ENCODE assay signal across 8 mouse cellular contexts in genomic region chr3:116252255-116253040, GRCm38 (mm10). TPM values are rescaled to one million over a fixed set of nuclear protein-coding genes. Genes with fewer than 3 reads are reported as not detected.
A peak's percentile ranks its signal among the peaks of the same experiment; 100 is the strongest.
DNase-seq lines count a peak whose midpoint lies in the region; ATAC-seq lines count a peak whose summit lies in the region.

No protein-coding gene starts in this region.

- H3K9ac ChIP-seq in forebrain, embryonic 15.5 days (replicated peaks), result peak overlapping the region; percentile 46
- peak overlapping the region; percentile 70 for H3K9ac ChIP-seq in hindbrain, embryonic 14.5 days
- no peak overlapping the region for H3K9ac ChIP-seq in liver, embryonic 12.5 days
- H3K9ac ChIP-seq in neural tube, embryonic 12.5 days, result peak overlapping the region; percentile 61; the same call in 1 of the 2 replicates

- peak; percentile 69 for ATAC-seq in forebrain, embryonic 15.5 days (replicated peaks)
- ATAC-seq in hindbrain, embryonic 14.5 days (ENCODE audit: low FRiP score), result peak; percentile 61
- 0 out of 2 replicates have a peak, but pooled peaks have one; percentile 8 for ATAC-seq in liver, embryonic 12.5 days
- ATAC-seq in neural tube, embryonic 12.5 days (ENCODE audit: low FRiP score, low read depth), result peak; percentile 66

- H3K4me2 ChIP-seq in forebrain, embryonic 15.5 days (replicated peaks), result peak overlapping the region; percentile 97
- peak overlapping the region; percentile 99 for H3K4me2 ChIP-seq in hindbrain, embryonic 14.5 days (replicated peaks)
- peak overlapping the region; percentile 71 for H3K4me2 ChIP-seq in liver, embryonic 12.5 days
- peak overlapping the region; percentile 100 for H3K4me2 ChIP-seq in neural tube, embryonic 12.5 days (replicated peaks)

- H3K27me3 ChIP-seq in forebrain, embryonic 15.5 days, result peaks cover 14% of the 10 kb centered on the region; the same call in 1 of the 2 replicates
- peaks cover 33% of the 10 kb centered on the region for H3K27me3 ChIP-seq in hindbrain, embryonic 14.5 days (ENCODE audit: control insufficient read depth, insufficient read depth, low read length)
- H3K27me3 ChIP-seq in liver, embryonic 12.5 days (replicated peaks), result peaks cover 76% of the 10 kb centered on the region
- peaks cover 37% of the 10 kb centered on the region for H3K27me3 ChIP-seq in neural tube, embryonic 12.5 days (replicated peaks)

- DNase-seq in kidney, adult 18-20 months, result peak; percentile 7
- no peak for DNase-seq in kidney, adult 11 months
- DNase-seq in adrenal gland, postnatal 14 days, result peak; percentile 28
- DNase-seq in hindbrain, embryonic 14.5 days (ENCODE audit: low spot score), result peak; percentile 48
- no peak for DNase-seq in T-cell, adult 2 months (ENCODE audit: low spot score)

- H3K4me3 ChIP-seq in forebrain, embryonic 15.5 days, result peak overlapping the region; percentile 57
- peak overlapping the region; percentile 62 for H3K4me3 ChIP-seq in hindbrain, embryonic 14.5 days (replicated peaks; ENCODE audit: low read length)
- peak overlapping the region; percentile 48 for H3K4me3 ChIP-seq in liver, embryonic 12.5 days
- peak overlapping the region; percentile 53 for H3K4me3 ChIP-seq in neural tube, embryonic 12.5 days

- peak overlapping the region; percentile 80 for H3K27ac ChIP-seq in forebrain, embryonic 15.5 days (replicated peaks)
- peak overlapping the region; percentile 16 for H3K27ac ChIP-seq in hindbrain, embryonic 14.5 days
- H3K27ac ChIP-seq in liver, embryonic 12.5 days, result no peak overlapping the region
- no peak overlapping the region for H3K27ac ChIP-seq in neural tube, embryonic 12.5 days

- under 1% methylated on average over 48 of the region's 48 CpGs for WGBS in forebrain, embryonic 15.5 days
- under 1% methylated on average over 48 of the region's 48 CpGs for WGBS in hindbrain, embryonic 14.5 days
- 3% methylated on average over 46 of the region's 48 CpGs for WGBS in liver, embryonic 12.5 days (ENCODE audit: insufficient replicate concordance)
- WGBS in neural tube, embryonic 12.5 days, result under 1% methylated on average over 48 of the region's 48 CpGs

- H3K36me3 ChIP-seq in forebrain, embryonic 15.5 days, result no peaks in the 10 kb centered on the region
- no peaks in the 10 kb centered on the region for H3K36me3 ChIP-seq in hindbrain, embryonic 14.5 days (replicated peaks; ENCODE audit: control insufficient read depth, insufficient read depth)
- no peaks in the 10 kb centered on the region for H3K36me3 ChIP-seq in liver, embryonic 12.5 days
- H3K36me3 ChIP-seq in neural tube, embryonic 12.5 days, result no peaks in the 10 kb centered on the region

- no peaks in the 10 kb centered on the region for H3K9me3 ChIP-seq in forebrain, embryonic 15.5 days
- H3K9me3 ChIP-seq in hindbrain, embryonic 14.5 days (ENCODE audit: control insufficient read depth, low read length), result no peaks in the 10 kb centered on the region
- no peaks in the 10 kb centered on the region for H3K9me3 ChIP-seq in liver, embryonic 12.5 days (replicated peaks)
- no peaks in the 10 kb centered on the region for H3K9me3 ChIP-seq in neural tube, embryonic 12.5 days

- peaks cover 30% of the 10 kb centered on the region for H3K4me1 ChIP-seq in forebrain, embryonic 15.5 days
- H3K4me1 ChIP-seq in hindbrain, embryonic 14.5 days (replicated peaks; ENCODE audit: control insufficient read depth, insufficient read depth, low read length), result peaks cover 4% of the 10 kb centered on the region; the same call in 1 of the 2 replicates
- H3K4me1 ChIP-seq in liver, embryonic 12.5 days, result peaks cover 10% of the 10 kb centered on the region
- peaks cover 25% of the 10 kb centered on the region for H3K4me1 ChIP-seq in neural tube, embryonic 12.5 days

RNA-seq across cellular contexts. Expression of gene Gpr88, which starts 0.9 kb away (rescaled TPM):
- 0.44 and 0.49 TPM in 2 replicates for total RNA-seq in adrenal gland, postnatal 14 days (2021)
- polyA plus RNA-seq in forebrain, embryonic 15.5 days (2015; fragmentation: Nextera tagmentation; extraction: Ambion mirVana), result 15.4 and 18.6 TPM in 2 replicates
- polyA plus RNA-seq in hindbrain, embryonic 14.5 days (2014; fragmentation: Nextera tagmentation; extraction: Ambion mirVana), result 6.8 and 7.4 TPM in 2 replicates
- polyA plus RNA-seq in liver, embryonic 12.5 days (2016; fragmentation: Nextera tagmentation; extraction: Ambion mirVana), result 0.20 and 0.35 TPM in 2 replicates
- 0.87 and 1.6 TPM in 2 replicates for polyA plus RNA-seq in neural tube, embryonic 12.5 days (2016; fragmentation: Nextera tagmentation; extraction: Ambion mirVana)

Comparison
In these comparisons a context has a peak if more than half of its experiments do, and no peak if none do; other contexts are left out.
1. DNase-seq: peak in kidney, adult 18-20 months (single experiment), adrenal gland, postnatal 14 days (single experiment) and hindbrain, embryonic 14.5 days (single experiment); none in kidney, adult 11 months (single experiment) and T-cell, adult 2 months (single experiment).
2. ATAC-seq: peak in every context shown above with its lines; median percentile 69 in forebrain, embryonic 15.5 days; 66 in neural tube, embryonic 12.5 days; 61 in hindbrain, embryonic 14.5 days; 8 in liver, embryonic 12.5 days.
3. H3K27ac ChIP-seq: peak in forebrain, embryonic 15.5 days (single experiment) and hindbrain, embryonic 14.5 days (single experiment); none in liver, embryonic 12.5 days (single experiment) and neural tube, embryonic 12.5 days (single experiment).
4. Peak in every context shown above with its lines, with median percentiles within 50 percentile points of each other: H3K4me2 ChIP-seq and H3K4me3 ChIP-seq.